In the genomic region with DNA sequence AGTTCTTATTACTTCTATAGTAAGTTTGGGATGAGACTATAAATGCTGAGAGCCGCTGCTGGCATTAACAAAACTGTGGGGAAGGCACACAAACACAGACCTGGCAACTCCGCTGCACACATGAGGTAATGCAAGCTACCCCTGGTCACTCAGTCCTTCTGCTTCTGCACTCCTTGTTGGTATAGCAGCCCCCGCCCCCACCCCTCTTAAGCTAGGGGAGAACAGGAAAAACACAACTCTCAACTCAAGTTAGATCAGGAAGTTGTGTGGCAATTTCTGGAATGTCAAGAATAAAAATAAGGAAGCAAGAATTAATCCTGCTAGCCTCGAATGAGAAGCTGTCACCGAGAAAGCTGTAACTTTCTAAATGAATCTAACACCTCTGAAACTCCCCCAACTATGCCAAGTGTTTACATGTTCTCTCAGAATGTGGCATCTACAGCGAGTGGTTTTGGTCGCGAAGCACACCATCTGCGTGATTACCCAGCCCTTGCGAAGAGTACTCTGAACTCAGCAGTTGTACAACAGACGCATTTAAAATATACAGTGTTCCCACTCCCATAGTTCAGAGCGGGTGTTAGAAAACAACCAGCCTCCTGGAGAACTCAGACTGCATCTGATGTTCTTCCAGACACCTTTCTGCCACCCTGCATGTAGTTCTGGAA, we compare ENCODE assay signal across 9 mouse cellular contexts.
DNase-seq lines count a peak whose midpoint lies in the region; ATAC-seq lines count a peak whose summit lies in the region.
"Had no signal": no experiment of that assay in that cellular context is flagged by ENCODE, and none has a peak within 500 bp of the region (broad histone marks: within the 10 kb centered on the region; RNA-seq: fewer than 3 reads in every experiment).

No protein-coding gene starts in this region.

- H3K27me3 ChIP-seq in kidney, embryonic 15.5 days, result no peaks in the 10 kb centered on the region
- H3K27me3 ChIP-seq in limb, embryonic 13.5 days, result no peaks in the 10 kb centered on the region
- H3K27me3 ChIP-seq in neural tube, embryonic 13.5 days, result no peaks in the 10 kb centered on the region
- H3K27me3 ChIP-seq in midbrain, embryonic 10.5 days (ENCODE audit: low read depth, poor library complexity, severe bottlenecking), result no peaks in the 10 kb centered on the region

- H3K9me3 ChIP-seq in kidney, embryonic 15.5 days (replicated peaks), result no peaks in the 10 kb centered on the region
- H3K9me3 ChIP-seq in limb, embryonic 13.5 days, result no peaks in the 10 kb centered on the region
- H3K9me3 ChIP-seq in neural tube, embryonic 13.5 days, result no peaks in the 10 kb centered on the region
- H3K9me3 ChIP-seq in midbrain, embryonic 10.5 days (replicated peaks), result no peaks in the 10 kb centered on the region

- peak overlapping the region; percentile 4; the same call in 1 of the 2 replicates for H3K27ac ChIP-seq in kidney, embryonic 15.5 days
- no peak overlapping the region for H3K27ac ChIP-seq in limb, embryonic 13.5 days
- no peak overlapping the region for H3K27ac ChIP-seq in neural tube, embryonic 13.5 days (replicated peaks)
- H3K27ac ChIP-seq in midbrain, embryonic 10.5 days (replicated peaks), result no peak overlapping the region

- peaks cover 31% of the 10 kb centered on the region for H3K4me1 ChIP-seq in kidney, embryonic 15.5 days
- H3K4me1 ChIP-seq in limb, embryonic 13.5 days, result peaks cover 32% of the 10 kb centered on the region
- peaks cover 22% of the 10 kb centered on the region for H3K4me1 ChIP-seq in neural tube, embryonic 13.5 days (replicated peaks)
- H3K4me1 ChIP-seq in midbrain, embryonic 10.5 days, result peaks cover 20% of the 10 kb centered on the region

- 0 out of 2 replicates have a peak, but pooled peaks have one; percentile 11 for ATAC-seq in kidney, embryonic 15.5 days (replicated peaks; ENCODE audit: low FRiP score)
- peak; percentile 47 for ATAC-seq in granulocyte monocyte progenitor cell, adult 5-6 weeks (replicated peaks; ENCODE audit: poor library complexity, severe bottlenecking)
- no peak for ATAC-seq in limb, embryonic 13.5 days (ENCODE audit: low FRiP score, low read depth)
- ATAC-seq in neural tube, embryonic 13.5 days (ENCODE audit: low read depth), result no peak
- ATAC-seq in cerebellum, adult (ENCODE audit: insufficient number of reproducible peaks, low FRiP score, low TSS enrichment), result no peak

- 43% methylated on average over 12 of the region's 12 CpGs for WGBS in kidney, embryonic 15.5 days
- 35% methylated on average over 12 of the region's 12 CpGs for WGBS in limb, embryonic 13.5 days
- 76% methylated on average over 12 of the region's 12 CpGs for WGBS in neural tube, embryonic 13.5 days
- WGBS in midbrain, embryonic 10.5 days, result 79% methylated on average over 12 of the region's 12 CpGs

- no peak overlapping the region for H3K9ac ChIP-seq in kidney, embryonic 15.5 days
- 0 out of 2 replicates have a peak overlapping the region, but pooled peaks have one; percentile 35 for H3K9ac ChIP-seq in limb, embryonic 13.5 days
- H3K9ac ChIP-seq in neural tube, embryonic 13.5 days, result no peak overlapping the region

- H3K36me3 ChIP-seq in kidney, embryonic 15.5 days, result no peaks in the 10 kb centered on the region
- no peaks in the 10 kb centered on the region for H3K36me3 ChIP-seq in limb, embryonic 13.5 days
- H3K36me3 ChIP-seq in neural tube, embryonic 13.5 days, result no peaks in the 10 kb centered on the region
- no peaks in the 10 kb centered on the region for H3K36me3 ChIP-seq in midbrain, embryonic 10.5 days

- no peak for DNase-seq in kidney, postnatal 25 days
- no peak for DNase-seq in B cell, adult 2 months
- DNase-seq in midbrain, embryonic 10.5 days (ENCODE audit: low spot score), result no peak
- DNase-seq: kidney, postnatal 10 days had no signal

- H3K4me3 ChIP-seq in kidney, embryonic 15.5 days (replicated peaks), result no peak overlapping the region
- no peak overlapping the region for H3K4me3 ChIP-seq in limb, embryonic 13.5 days
- H3K4me3 ChIP-seq in neural tube, embryonic 13.5 days, result no peak overlapping the region
- no peak overlapping the region for H3K4me3 ChIP-seq in midbrain, embryonic 10.5 days

- peak overlapping the region; percentile 26 for H3K4me2 ChIP-seq in kidney, embryonic 15.5 days
- peak overlapping the region; percentile 46 for H3K4me2 ChIP-seq in limb, embryonic 13.5 days (replicated peaks)
- H3K4me2 ChIP-seq in neural tube, embryonic 13.5 days, result peak overlapping the region; percentile 16; the same call in 1 of the 2 replicates

Comparison
In these comparisons a context has a peak if more than half of its experiments do, and no peak if none do; other contexts are left out.
1. ATAC-seq: peak in kidney, embryonic 15.5 days (single experiment) and granulocyte monocyte progenitor cell, adult 5-6 weeks (single experiment); none in limb, embryonic 13.5 days (single experiment), neural tube, embryonic 13.5 days (single experiment) and cerebellum, adult (single experiment).
2. Peak in every context shown above with its lines, with median percentiles within 50 percentile points of each other: H3K4me2 ChIP-seq.